Mouse (Mus musculus) midbrain, postnatal 0 days (tissue): Measurements from ENCODE around the gene Olfr1251. TPM values are rescaled to one million over a fixed set of nuclear protein-coding genes. Genes with fewer than 3 reads are reported as not detected.
"Not testable (repeated sequence)": the region's sequence is repeated elsewhere in the genome, so short reads cannot be mapped to it uniquely, and the experiment has no call there.

Source experiments
- ATAC-seq: fragments of 200-750 bp; cut with Nextera tagmentation; 2 replicates; pipeline ENCODE4 v1.8.0; 2017; ENCODE audit warnings: moderate number of reproducible peaks, mild to moderate bottlenecking, moderate TSS enrichment, moderate library complexity; ENCODE audit not compliant: low FRiP score
- DNase-seq: peaks from one replicate; pipeline ENCODE4 v3.0.0-alpha.2; 2015; ENCODE audit warnings: low spot score
- H3K27ac ChIP-seq: fragments of 300-500 bp; sonication (generic); 2 replicates; pipeline ENCODE4 v1.5.1; 2014; ENCODE audit warnings: low read depth, mild to moderate bottlenecking, low read length, mixed read lengths
- H3K27me3 ChIP-seq: fragments of 300-500 bp; sonication (generic); 2 replicates; pipeline ENCODE4 v1.6.1; 2014; ENCODE audit warnings: low read length, control low read depth, mixed read lengths; ENCODE audit not compliant: insufficient read depth
- H3K36me3 ChIP-seq: fragments of 300-500 bp; sonication (generic); 2 replicates; pipeline ENCODE4 v1.6.1; 2014; ENCODE audit warnings: low read length, control low read depth, mixed read lengths; ENCODE audit not compliant: insufficient read depth
- H3K4me1 ChIP-seq: fragments of 300-500 bp; sonication (generic); 2 replicates; pipeline ENCODE4 v1.6.1; 2014; ENCODE audit warnings: mild to moderate bottlenecking, control low read depth, antibody characterized with exemption, low read length, mixed read lengths; ENCODE audit not compliant: insufficient read depth
- H3K4me2 ChIP-seq: fragments of 300-500 bp; sonication (generic); 2 replicates; pipeline ENCODE4 v1.6.1; 2014; ENCODE audit warnings: low read depth, mild to moderate bottlenecking, low read length, mixed read lengths; ENCODE audit not compliant: poor library complexity, severe bottlenecking
- H3K4me3 ChIP-seq: fragments of 300-500 bp; sonication (generic); 2 replicates; pipeline ENCODE4 v1.5.1; 2014; ENCODE audit warnings: low read depth, mild to moderate bottlenecking, low read length, moderate library complexity
- H3K9ac ChIP-seq: fragments of 300-500 bp; sonication (generic); replicated peaks from 2 replicates; pipeline ENCODE4 v1.6.1; 2014; ENCODE audit warnings: mild to moderate bottlenecking, low read length, moderate library complexity, mixed read lengths; ENCODE audit not compliant: poor library complexity, severe bottlenecking
- H3K9me3 ChIP-seq: fragments of 300-500 bp; sonication (generic); 2 replicates; pipeline ENCODE4 v1.6.1; 2016; ENCODE audit warnings: low read length, control low read depth
- CTCF ChIP-seq: IDR thresholded peaks from 2 replicates; pipeline ENCODE4 v1.5.1; 2016; ENCODE audit warnings: antibody characterized with exemption, mild to moderate bottlenecking
- WGBS: fragments of 180-500 bp; shearing (Covaris S2); extraction: QIAGEN DNeasy Blood & Tissue Kit; methylation state at CpG from one replicate; pipeline ENCODE4 v1.1.7; 2014; 5-methylcytosine and 5-hydroxymethylcytosine counted together
- polyA plus RNA-seq: library from polyadenylated mRNA; unstranded; fragments of >200 nt; fragmentation: Nextera tagmentation; extraction: Ambion mirVana; gene quantifications from 2 replicates; pipeline ENCODE4 v1.2.1, GENCODE M21; 2015
- total RNA-seq: library from RNA; depleted of rRNA; stranded (reverse); fragments of >200 nt; gene quantifications from 2 replicates; pipeline ENCODE4 v1.2.3, GENCODE M21; 2014; rRNA removed

Gene Olfr1251
- not detected in 2 replicates for total RNA-seq
- polyA plus RNA-seq = not detected in 2 replicates

DNA sequence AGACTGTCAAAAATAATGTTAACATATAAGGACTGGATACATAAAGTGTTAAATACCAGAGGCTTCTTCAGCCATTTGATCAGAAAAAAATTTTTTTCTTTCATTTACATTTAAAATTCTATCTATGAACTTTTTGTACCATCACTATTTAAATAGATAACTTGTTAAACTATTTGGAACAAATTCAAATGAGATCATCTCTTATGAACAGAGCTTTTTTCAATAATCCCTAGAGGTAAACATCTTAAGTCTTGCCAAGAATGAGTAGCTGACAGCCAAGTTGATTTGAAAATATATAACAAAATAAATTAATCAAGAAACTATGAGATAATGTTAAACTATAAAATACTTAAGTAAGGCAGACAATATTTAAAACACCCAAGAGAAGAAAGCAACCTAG, at the start of gene Olfr1251:
Olfr1251 (minus strand) TSS at position 101 of the 400 bp plus-strand sequence.
- H3K4me2 ChIP-seq = no peak within 1 kb of the TSS
- H3K4me3 ChIP-seq = no peak within 1 kb of the TSS
- TF ChIP-seq CTCF = no peak

GRCm38 (mm10) chr2:89691980-89692379, 20.2 kb upstream of the Olfr1251 start:
- ATAC-seq (peak; percentile 44; the same call in 1 of the 2 replicates), DNase-seq (no peak)
- H3K9me3 ChIP-seq = no peaks in the 10 kb centered on the region
- no peak overlapping the region for H3K4me3 ChIP-seq
- WGBS = 86% methylated on average over 6 of the region's 6 CpGs
- H3K4me1 ChIP-seq = no peaks in the 10 kb centered on the region
- no peak overlapping the region for H3K27ac ChIP-seq
- H3K9ac ChIP-seq = no peak overlapping the region
- no peaks in the 10 kb centered on the region for H3K36me3 ChIP-seq
- no peak for TF ChIP-seq CTCF
- H3K4me2 ChIP-seq = no peak overlapping the region
- H3K27me3 ChIP-seq = no peaks in the 10 kb centered on the region

More for the DNA sequence above, at the start of gene Olfr1251:
- Histone ChIP-seq H3K9me3 (no peaks in the 10 kb centered on the region), H3K9ac (no peak within 1 kb of the TSS), H3K27ac (no peak within 1 kb of the TSS), H3K36me3 (no peaks in the 10 kb centered on the region), H3K4me1 (no peaks in the 10 kb centered on the region), H3K27me3 (no peaks in the 10 kb centered on the region)
- ATAC-seq (no peak), DNase-seq (no peak)

DNA sequence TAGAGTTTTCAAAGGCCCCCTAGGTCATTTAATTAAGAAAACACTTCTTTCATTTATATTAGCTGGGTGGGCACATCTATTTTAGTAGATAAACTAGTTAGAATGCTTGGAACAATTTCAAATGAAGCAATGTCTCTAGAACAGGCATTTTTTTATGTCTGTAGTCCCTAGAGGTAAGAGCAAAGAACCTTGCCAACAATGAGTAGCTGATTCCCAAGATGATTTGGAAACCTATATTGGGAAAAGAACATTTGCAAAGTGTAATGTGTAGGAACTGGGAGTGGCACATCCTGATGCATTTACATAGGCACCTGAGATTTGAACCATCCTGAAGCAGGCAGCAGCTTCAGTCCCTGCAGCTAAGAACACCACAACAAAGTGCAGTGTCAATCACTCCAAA, 10.4 kb downstream of the Olfr1251 start, which contains the start of gene Olfr1250:
Olfr1250 (minus strand) TSS at position 101 of the 400 bp plus-strand sequence.
- Histone ChIP-seq H3K9me3 (no peaks in the 10 kb centered on the region), H3K36me3 (no peaks in the 10 kb centered on the region), H3K4me1 (no peaks in the 10 kb centered on the region), H3K4me3 (no peak within 1 kb of the TSS), H3K27ac (no peak within 1 kb of the TSS), H3K27me3 (no peaks in the 10 kb centered on the region), H3K9ac (no peak within 1 kb of the TSS), H3K4me2 (no peak within 1 kb of the TSS)
- TF ChIP-seq CTCF = no peak
- ATAC-seq (no peak), DNase-seq (no peak)

DNA sequence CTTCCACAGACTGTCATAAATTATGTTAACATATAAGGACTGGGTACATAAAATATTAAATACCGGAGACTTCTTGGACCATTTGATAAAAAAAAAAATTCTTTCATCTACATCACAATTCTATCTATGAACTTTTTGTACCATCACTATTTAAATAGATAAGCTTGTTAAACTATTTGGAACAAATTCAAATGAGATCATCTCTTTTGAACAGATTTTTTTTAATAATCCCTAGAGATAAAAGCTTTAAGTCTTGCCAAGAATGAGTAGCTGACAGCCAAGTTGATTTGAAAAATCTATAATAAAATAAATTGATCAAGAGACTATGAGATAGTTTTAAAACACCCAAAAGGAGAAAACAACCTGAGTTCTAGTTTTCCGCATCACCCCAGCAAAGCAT, 36.9 kb downstream of the Olfr1251 start, which contains the start of gene Olfr1249:
Olfr1249 (minus strand) TSS at position 101 of the 400 bp plus-strand sequence.
- 92% methylated on average over 2 of the region's 2 CpGs for WGBS
- no peak within 1 kb of the TSS for H3K9ac ChIP-seq
- no peak within 1 kb of the TSS for H3K4me2 ChIP-seq
- no peaks in the 10 kb centered on the region for H3K36me3 ChIP-seq
- DNase-seq (no peak), ATAC-seq (no peak)
- no peak for TF ChIP-seq CTCF
- no peak within 1 kb of the TSS for H3K27ac ChIP-seq
- H3K4me3 ChIP-seq = no peak within 1 kb of the TSS
- H3K4me1 ChIP-seq = no peaks in the 10 kb centered on the region
- H3K27me3 ChIP-seq = no peaks in the 10 kb centered on the region
- no peaks in the 10 kb centered on the region for H3K9me3 ChIP-seq

DNA sequence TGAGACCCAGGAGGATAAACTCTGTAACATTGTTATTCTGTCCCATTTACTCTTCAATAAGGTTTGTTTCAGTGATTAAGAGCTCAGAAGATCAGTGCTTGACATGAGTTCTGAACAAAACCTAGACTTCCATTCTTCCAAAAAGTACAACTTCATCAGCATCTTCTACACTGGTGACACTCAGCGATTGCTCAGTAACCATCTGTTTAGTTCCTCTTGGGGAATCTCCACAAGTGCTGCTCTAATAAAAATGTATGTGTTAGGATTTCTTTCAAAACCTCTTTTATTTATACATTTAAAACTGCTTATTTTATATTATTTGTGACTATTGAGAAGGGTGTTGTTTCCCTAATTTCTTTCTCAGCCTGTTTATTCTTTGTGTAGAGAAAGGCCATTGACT, 53.6 kb downstream of the Olfr1251 start, which contains the start of gene Olfr1248:
Olfr1248 (minus strand) TSS at position 101 of the 400 bp plus-strand sequence.
- H3K36me3 ChIP-seq, H3K4me3 ChIP-seq, H3K4me2 ChIP-seq, H3K27me3 ChIP-seq, H3K9ac ChIP-seq, DNase-seq, H3K9me3 ChIP-seq, H3K27ac ChIP-seq, H3K4me1 ChIP-seq, ATAC-seq: not testable (repeated sequence)
- 85% methylated on average over 1 of the region's 1 CpGs for WGBS

Other genes starting within 250 kb of the Olfr1251 start
- not detected in 2 replicates for gene Olfr1240, start 228.9 kb downstream of the Olfr1251 start, total RNA-seq
- gene Olfr1240, start 228.9 kb downstream of the Olfr1251 start, polyA plus RNA-seq = not detected in 2 replicates
- gene Olfr1241, start 184.8 kb downstream of the Olfr1251 start, total RNA-seq = not detected in 2 replicates
- gene Olfr1241, start 184.8 kb downstream of the Olfr1251 start, polyA plus RNA-seq = not detected in 2 replicates
- gene Olfr1242, start 173.6 kb downstream of the Olfr1251 start, total RNA-seq = not detected in 2 replicates
- gene Olfr1242, start 173.6 kb downstream of the Olfr1251 start, polyA plus RNA-seq = not detected in 2 replicates
- not detected in 2 replicates for gene Olfr1243, start 140.4 kb downstream of the Olfr1251 start, total RNA-seq
- not detected in 2 replicates for gene Olfr1243, start 140.4 kb downstream of the Olfr1251 start, polyA plus RNA-seq
- not detected in 2 replicates for gene Olfr1245, start 93.5 kb downstream of the Olfr1251 start, total RNA-seq
- not detected in 2 replicates for gene Olfr1245, start 93.5 kb downstream of the Olfr1251 start, polyA plus RNA-seq
- gene Olfr1246, start 78.8 kb downstream of the Olfr1251 start, total RNA-seq = not detected in 2 replicates
- not detected in 2 replicates for gene Olfr1246, start 78.8 kb downstream of the Olfr1251 start, polyA plus RNA-seq
- not detected in 2 replicates for gene Olfr1247, start 57.8 kb downstream of the Olfr1251 start, total RNA-seq
- not detected in 2 replicates for gene Olfr1247, start 57.8 kb downstream of the Olfr1251 start, polyA plus RNA-seq
- not detected in 2 replicates for gene Olfr1248, start 53.7 kb downstream of the Olfr1251 start, total RNA-seq
- not detected in 2 replicates for gene Olfr1248, start 53.7 kb downstream of the Olfr1251 start, polyA plus RNA-seq
- gene Olfr1249, start 37.0 kb downstream of the Olfr1251 start, total RNA-seq = not detected in 2 replicates
- not detected in 2 replicates for gene Olfr1249, start 37.0 kb downstream of the Olfr1251 start, polyA plus RNA-seq
- gene Olfr1250, start 10.5 kb downstream of the Olfr1251 start, total RNA-seq = not detected in 2 replicates
- not detected in 2 replicates for gene Olfr1250, start 10.5 kb downstream of the Olfr1251 start, polyA plus RNA-seq
- gene Olfr1252, start 53.1 kb upstream of the Olfr1251 start, total RNA-seq = not detected in 2 replicates
- gene Olfr1252, start 53.1 kb upstream of the Olfr1251 start, polyA plus RNA-seq = not detected in 2 replicates
- not detected in 2 replicates for gene Olfr1253, start 85.2 kb upstream of the Olfr1251 start, total RNA-seq
- gene Olfr1253, start 85.2 kb upstream of the Olfr1251 start, polyA plus RNA-seq = not detected in 2 replicates
- gene Olfr1254, start 121.7 kb upstream of the Olfr1251 start, total RNA-seq = not detected in 2 replicates
- not detected in 2 replicates for gene Olfr1254, start 121.7 kb upstream of the Olfr1251 start, polyA plus RNA-seq
- gene Olfr1255, start 140.1 kb upstream of the Olfr1251 start, total RNA-seq = not detected in 2 replicates
- not detected in 2 replicates for gene Olfr1255, start 140.1 kb upstream of the Olfr1251 start, polyA plus RNA-seq
- gene Olfr1256, start 169.6 kb upstream of the Olfr1251 start, total RNA-seq = not detected in 2 replicates
- gene Olfr1256, start 169.6 kb upstream of the Olfr1251 start, polyA plus RNA-seq = not detected in 2 replicates
- gene Olfr48, start 176.3 kb upstream of the Olfr1251 start, total RNA-seq = 0.05 TPM in 1 of 2 replicates, not detected in the other
- gene Olfr48, start 176.3 kb upstream of the Olfr1251 start, polyA plus RNA-seq = not detected in 2 replicates
- gene Olfr1257, start 206.5 kb upstream of the Olfr1251 start, total RNA-seq = not detected in 2 replicates
- not detected in 2 replicates for gene Olfr1257, start 206.5 kb upstream of the Olfr1251 start, polyA plus RNA-seq